Mouse (Mus musculus) adrenal gland, postnatal 4 days (tissue): ENCODE data around the gene Map10. TPM values are rescaled to one million over a fixed set of nuclear protein-coding genes. Genes with fewer than 3 reads are reported as not detected.

ENCODE experiments used
- DNase-seq, 2 experiments: peaks; one replicate each; pipeline ENCODE4 v3.0.0; 2021 to 2022; ENCODE audit warnings: low spot score in 2 of 2, mixed read lengths in 2 of 2
- total RNA-seq, 2 experiments: library from RNA; stranded (reverse); gene quantifications; 2 replicates each; pipeline ENCODE4 v1.2.3; 2021

Gene Map10
- total RNA-seq, 2 experiments from 2014 or later = 5.5 to 6.2 TPM

DNA sequence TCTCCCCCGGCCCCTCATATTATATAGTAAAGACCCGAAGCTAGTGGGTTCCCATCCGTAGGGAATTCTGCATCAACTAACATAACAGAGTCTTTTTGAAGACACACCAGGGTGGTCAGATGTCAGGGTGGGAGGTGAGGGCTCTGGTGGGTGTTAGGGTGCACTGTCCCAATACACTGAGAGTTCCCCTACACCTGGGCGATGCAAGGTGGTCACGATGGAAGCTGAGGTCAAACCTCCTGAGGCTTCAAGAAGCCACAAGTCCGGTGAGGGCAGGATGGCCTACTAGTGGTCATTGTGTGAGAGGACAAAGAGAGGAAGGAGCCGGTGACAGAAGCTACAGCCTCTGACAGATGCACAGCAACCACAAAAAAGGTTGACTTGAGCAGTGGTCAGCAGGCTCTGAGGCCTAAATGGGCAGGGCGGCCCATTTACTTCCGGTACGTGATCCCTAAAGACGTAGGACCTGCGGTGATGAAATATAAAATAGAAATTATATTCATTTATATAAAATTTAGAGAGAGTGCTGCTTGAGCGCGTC, 389 bp upstream of the Map10 start:
- no peak for DNase-seq

DNA sequence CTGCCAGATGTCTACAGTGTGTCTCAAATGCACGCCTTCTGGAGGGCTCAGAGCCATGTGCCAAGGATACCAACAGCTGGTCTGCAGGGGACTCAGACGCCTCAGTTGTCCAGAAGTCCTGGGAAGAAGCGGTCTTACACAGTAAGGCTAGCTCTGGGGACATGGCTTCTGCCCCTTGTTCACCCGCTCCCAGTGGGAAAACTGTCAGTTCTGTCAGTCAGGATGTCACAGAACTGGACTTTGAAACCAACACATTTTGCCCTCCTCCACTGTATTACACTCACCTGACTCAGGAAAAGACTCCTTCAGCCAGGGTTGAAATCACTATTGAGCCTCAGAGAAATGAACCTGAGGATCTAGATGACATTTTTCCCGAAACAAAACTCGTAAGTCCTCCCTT, 802 bp downstream of the Map10 start:
- no peak for DNase-seq

DNA sequence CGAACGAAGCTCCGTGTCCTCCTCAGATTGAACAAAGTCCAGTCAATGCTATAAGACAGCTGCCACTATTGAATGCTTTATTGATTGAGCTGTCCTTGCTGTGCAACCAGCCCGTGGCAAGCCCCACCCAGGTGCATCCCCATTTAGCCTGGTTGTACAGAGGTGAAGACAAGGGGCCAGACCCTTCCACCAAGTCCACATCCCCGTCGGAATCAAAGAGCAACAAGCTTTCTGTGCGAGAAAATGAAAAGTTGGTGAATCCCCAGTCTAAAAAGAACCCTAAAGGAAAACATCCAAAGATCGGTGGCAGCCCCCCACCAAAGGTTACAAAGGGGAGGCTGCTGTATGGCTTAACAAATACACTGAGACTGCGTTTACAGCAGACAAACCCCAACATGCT, 1.3 kb downstream of the Map10 start:
- DNase-seq = no peak

DNA sequence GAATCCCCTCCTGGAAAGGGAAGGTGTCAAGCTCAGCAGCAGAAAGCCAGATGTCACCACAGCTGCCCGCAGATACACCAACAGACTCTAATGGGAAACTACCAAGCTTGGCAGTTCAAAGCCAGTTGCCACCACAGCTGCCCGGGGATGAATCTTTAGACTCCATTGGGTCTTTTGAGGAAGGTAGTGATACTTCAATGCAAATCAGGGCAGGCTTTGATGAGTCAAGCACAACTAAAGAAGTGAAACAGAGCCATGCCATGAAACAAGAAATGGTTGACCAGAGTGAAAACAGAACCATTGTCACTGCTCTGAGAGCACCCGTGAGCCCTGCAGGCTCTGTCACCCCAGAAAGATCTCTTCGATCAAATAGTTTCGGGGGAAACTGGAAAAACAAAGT, 1.8 kb downstream of the Map10 start:
- DNase-seq = no peak

DNA sequence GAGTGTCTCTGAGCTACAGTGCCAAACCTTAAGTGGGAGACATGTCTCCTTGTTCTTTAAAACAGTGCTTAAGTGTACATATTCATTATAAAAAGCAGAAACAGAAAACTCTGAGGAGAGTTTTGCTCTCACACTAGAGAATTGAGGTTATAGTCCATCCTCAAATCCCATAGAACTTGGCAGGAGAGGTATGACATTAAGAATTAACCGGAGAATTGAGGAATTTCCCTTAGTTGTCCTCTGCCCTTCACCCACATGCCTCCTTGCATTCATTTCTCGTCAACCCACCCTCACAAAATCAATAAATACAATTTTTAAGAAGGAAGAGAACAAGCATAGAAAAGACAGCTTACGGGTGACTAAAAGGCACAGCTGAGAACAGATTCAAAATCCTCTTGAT, 6.2 kb downstream of the Map10 start:
- no peak for DNase-seq

DNA sequence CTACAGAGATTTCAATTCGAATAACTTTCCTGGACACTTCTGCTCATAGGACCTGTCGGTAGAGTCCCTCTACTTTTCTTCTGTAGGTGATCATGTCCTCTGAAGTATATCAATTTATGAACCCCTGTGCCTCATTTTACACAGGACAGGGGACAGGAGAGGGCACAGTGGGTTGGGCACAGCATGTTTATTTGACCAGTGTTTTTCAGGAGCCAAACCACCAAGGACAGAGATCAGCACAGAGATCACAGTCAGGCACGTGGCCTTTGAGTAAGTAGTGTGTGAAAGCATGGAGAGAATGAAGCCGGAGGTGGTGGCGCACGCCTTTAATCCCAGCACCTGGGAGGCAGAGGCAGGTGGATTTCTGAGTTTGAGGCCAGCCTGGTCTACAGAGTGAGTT, 7.9 kb downstream of the Map10 start:
- DNase-seq = no peak

DNA sequence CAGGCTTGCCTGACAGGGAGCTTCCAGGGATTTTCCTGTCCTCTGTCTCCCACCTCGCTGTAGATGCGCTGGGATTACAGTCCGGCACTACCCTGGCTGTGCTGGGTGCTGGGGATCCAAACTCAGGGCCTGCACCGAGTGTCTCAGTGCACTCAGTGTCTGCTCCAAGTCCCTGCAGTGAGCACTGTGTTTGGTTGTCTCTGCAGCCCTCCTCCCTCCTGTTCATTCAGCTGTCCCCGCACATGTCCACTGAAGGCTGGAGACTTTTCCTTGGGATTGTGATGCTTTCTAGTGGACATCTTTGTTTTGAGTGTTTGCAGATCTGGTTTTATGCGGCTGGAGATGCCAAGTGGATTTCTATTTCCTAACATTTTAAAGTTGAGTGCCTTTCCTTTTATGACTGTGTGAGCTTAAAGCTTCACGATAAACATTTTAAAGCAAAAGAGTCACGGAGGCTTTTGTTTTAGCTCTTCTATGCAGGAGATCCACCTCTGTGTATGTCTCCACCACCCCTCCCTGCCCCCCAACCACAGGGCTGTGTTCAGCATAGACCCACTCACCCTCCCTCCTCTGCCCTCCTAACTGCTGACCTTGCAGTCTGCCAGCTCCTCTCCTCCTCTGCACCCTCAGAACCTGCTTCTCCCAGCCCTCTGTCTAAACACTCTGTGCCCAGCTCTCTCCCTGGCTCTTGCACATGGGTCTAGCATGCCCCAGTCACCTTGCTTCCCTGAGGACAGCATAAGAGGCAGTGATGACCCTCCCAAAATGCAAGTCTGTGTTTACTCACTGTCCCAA, 9.4 kb downstream of the Map10 start:
- no peak for DNase-seq

DNA sequence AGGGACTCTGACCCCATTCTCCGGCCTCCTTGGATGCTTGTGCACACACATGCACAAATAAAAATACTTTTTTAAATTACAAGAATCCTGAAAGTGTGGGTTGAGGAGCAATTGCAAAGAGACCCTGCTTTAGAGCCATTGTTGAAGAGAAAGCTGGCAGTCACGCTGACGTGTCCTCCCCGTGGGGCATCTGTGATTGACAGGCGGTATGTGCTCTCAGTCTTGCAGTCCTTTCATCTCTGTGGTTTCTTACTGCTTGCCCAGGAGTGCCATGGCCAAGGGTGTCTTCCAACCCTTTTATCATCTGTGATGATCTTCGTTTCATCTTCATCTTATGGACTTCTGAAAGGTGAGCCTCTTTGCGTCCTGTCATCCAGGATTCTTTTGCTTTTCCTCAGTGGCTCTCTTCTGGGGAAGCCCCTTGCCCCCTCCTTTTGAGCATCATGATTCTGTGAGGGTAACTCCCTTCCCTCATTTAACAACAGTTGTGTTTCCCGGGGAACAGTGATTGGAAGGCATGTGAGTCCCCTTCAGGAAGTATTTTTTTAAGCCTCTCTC, 11.3 kb downstream of the Map10 start:
- no peak for DNase-seq

DNA sequence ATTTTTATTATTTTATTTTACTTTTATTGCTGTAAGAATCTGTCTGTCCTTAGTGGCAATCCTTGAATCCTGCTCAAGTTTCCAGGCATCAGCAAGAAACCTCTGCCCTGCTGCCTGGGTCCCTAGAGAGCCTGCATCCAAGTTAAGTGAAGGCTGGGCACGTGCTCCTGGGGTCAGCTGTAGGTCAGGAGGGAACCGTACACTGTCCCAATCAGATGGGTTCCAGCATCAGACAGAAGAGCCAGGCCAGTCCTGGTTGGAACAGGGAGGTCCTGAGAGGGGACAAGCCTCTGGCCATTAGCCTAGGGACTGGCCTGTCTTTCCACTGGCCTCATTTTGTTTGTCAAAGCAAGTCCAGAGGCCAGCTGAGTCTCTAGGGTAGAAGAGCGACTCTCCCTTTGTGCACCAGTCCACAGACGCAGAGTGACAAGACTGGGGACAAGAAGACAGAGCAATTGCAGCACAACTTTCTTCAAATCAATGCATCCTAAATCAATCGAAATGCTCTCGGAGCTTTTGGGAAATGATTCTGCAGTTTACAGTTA, 15.7 kb downstream of the Map10 start:
- DNase-seq = no peak

DNA sequence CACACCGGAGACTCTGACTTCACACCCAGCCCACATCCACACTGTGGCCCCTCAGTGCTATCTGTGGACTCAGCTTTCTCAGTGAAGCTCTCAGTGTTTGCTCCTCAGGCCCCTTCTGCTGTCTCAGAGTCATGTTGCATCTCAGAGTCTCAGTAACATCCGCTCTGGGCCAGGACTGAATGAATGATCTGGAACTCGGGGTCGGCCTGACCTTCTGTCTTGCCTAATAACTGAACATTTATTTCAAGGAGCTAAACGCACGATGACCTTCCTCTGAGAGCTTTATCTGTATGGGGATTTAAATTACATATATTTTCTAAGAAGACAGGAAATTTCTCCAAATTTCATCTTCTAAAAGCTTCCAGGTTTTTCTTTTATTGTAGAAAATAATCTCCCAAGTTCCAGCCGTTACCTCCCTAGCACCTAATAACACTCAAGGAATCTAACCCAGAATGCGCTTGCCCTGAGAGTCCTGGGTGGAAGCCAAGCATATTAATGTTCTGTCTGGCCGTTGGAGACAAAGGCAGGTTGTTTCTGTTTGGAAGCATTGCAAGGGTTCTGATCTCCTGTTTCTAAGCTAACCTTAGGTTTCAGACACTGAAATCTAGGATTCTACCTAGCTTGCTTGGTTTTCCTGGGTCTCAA, 16.7 kb downstream of the Map10 start:
- no peak for DNase-seq

DNA sequence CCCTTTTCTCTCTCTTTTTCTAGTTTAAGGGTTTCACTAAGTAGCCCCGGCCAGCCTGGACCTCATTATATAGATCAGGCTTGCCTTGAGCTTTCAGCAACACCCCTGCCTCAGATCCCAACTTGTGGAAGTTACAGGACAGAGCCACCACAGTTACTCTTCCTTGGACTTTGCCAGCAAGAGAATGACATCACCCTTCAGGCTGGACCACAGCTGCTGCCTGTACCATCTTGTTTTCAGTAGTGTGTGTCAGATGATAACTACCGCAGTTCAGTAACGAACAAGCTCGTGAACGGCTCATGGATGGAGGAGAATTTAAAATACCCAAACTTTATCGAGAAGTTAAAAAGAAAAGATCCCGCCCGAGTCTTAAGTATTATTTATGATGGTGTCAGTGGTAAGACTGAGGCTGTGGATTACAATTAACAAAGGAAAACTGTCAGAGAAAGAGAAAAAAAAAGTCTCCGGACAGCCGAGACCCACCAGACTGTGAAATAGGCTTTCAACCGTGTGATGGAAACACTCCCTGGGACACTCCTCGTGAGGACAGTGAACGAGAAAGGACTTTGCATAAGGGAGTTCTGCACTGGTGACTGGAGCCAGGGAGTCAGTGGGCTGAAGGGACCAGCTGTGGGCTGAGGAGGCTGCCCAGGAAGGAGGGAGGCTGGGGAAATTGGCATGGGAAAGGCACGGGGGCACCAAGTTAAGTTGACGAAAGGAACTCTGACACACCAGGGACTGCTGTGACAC, 20.7 kb downstream of the Map10 start:
- DNase-seq = no peak

DNA sequence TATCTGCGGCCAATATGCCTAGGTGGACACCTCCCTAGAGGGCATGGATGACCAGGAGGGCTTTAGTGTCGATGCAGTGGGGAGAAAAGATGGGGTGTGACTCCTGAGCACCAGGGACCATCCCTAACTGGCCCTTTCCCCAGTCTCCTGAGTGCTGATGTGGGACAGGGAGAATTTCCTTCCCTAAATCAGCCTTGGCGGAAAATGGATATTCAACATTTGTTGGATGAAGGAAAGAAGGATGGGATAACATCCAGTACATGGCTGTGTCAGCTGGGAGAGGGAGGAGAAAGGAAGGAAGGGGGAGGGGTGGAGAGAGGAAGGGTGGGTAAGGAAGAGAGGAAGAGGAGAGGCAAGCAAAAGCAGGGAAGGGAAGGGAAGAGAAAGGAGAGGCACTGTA, 21.3 kb downstream of the Map10 start:
- no peak for DNase-seq

DNA sequence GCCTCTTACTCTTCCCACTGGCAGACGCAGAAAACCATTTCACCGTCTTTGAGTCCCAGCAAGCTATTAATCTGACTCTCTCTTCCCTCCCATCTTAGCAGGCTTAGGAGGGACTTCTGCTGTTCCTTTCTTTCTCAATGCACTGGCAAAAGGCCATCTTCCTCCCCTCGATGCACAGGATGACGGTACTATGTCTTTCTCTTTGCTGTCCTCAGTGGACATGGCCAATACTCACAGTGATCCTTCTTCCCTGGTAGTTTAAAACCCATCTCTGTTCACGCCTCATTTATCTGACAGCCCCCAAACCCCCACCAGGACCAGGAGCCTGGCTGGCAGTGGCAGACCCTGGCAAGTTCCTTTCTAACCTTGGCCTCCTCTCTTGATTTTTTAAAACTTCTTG, 22.8 kb downstream of the Map10 start:
- no peak for DNase-seq

DNA sequence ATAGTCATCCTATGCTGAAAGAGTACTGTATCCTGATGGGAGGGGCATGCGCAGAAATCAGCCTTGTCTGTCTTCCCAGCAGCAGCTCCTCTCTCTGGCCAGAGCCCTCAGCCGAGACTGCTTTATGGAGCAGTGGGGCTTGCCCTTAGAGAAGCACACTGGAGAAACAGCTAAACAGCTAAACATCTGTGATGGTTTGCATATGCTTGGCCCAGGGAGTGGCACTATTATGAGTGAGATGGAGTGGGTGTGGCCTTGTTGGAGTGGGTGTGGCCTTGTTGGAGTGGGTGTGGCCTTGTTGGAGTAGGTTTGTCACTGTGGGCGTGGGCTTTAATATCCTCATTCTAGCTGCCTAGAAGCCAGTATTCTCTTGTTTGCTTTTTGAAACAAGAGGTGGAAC, 23.6 kb downstream of the Map10 start:
- DNase-seq = no peak

DNA sequence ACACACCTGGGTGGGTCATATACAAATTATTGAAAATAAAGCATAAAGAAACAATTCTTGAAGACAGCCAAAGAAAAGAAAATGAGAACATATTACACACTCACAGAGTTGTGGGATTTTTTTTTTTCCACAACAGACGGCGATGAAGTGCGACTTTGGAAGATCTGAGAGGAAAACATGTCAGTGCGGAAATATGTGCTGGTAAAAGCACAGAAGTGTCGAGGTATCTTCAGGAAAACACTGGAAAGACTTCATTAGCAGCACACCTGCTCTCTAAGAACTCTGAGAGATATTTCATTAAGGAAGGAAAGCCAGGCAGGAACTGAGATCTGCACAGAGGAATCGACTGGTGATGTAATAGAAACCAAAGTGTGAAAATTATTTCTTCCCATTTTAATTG, 26.3 kb downstream of the Map10 start:
- no peak for DNase-seq

DNA sequence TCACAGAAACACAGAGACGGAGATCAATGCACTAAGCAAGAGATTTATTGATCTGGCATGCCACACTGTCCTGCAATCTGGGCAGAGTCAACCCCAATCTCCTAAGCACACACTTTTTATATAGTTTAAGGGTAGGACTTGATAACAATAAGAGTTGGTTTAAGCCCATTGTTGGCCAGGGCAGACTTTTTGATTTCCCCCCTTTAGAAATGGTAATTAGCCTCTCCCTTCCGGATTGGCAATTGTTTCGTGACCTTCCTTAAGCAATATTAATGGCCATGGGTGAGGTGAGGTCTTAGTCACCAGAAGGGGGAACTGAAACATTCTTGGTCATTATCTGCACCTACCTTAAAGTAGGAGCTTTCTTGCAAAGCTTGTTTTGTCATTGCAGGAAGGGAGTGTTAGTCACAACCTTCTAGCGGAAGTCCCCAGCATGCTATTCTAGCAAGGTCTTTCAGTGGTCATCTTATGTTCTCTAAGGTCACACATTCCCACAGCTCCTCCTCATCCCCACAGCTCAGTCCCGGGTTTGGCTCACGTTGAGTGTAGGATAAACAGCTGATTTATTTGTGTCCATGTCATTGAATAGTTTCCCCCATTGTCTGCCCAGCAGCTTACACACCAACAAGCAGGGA, 29.9 kb downstream of the Map10 start:
- no peak for DNase-seq

DNA sequence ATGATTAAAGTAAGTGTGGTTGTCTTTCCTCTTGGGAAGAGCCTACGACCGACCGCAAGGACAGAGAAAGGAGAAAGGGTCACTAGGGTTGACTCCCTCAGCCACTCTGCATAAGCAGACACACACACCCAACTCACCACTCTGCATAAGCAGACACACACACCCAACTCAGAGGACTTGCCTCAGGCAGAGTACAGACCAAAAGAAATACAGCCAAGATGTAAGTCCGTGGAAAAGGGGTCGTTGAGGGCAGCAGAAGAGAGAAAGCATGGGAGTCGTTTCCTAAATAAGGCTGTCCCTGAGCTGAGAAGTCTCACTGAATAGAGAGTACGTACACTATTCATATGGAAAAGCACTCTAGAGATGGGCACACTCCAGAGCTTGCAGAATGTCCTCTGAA, 30.8 kb downstream of the Map10 start:
- no peak for DNase-seq

DNA sequence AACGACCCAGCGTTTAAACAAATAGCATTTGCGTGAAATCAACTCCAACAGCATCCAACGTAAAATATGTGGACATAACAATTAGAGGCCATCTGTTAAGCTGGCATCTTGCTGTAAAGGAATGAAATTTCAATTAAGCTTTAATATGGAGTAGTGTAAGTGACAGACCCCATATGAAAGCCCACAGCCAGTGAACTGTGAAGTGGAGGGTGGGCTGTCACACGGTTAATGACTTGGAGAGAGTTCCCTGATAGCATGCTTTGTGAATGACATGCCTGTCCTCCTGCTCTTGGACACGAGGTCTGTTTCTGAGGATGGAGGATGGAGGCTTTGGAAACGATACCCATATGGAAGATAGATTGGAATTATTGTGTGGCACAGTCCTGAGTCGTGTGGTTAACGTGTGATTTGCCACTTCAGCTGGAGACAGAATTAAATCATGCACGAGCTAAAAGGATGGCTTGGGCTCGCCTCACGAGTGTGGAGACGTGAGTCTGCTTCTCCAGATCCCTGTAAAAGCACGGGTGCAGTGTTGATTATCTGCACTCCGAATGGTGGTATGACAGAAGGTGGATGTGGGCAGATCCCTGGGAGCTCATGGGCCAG, 33.4 kb downstream of the Map10 start:
- DNase-seq = no peak

DNA sequence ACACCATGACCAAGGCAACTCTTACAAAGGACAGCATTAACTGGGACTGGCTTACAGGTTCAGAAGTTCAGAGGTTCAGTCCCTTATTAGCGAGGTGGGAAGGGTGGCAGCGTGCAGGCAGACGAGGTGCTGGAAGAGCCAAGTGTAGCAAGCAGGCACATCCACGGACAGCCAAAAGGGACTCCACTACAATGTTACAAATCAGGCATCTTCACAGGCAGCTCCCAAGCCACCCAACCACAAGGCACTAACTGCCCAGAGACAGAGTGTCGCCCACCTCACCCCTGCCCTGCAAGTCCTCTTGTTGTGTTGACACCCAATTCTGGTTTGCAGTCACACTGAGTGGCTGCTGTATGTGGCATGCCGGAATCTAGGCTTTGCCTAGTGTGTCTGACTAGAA, 34.8 kb downstream of the Map10 start:
- no peak for DNase-seq

DNA sequence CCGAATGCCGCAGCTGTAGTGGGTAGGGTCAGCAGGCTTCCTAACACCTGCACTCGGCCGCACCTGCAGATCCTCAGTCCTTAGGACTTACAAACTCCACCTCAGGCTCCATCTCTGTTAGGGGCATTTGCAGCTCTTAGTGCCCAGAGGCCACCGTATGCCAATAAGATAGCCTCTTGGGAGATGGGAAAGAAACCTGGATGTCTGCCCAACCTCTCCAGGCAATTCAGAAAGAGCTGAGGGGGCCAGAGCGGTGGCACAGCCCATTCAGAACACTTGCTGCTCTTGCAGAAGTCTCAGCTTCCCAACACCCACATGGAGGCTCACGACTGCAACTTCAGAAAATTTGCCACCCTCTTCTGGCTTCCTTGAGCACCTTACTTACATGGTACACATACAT, 36.2 kb downstream of the Map10 start:
- DNase-seq = no peak

DNA sequence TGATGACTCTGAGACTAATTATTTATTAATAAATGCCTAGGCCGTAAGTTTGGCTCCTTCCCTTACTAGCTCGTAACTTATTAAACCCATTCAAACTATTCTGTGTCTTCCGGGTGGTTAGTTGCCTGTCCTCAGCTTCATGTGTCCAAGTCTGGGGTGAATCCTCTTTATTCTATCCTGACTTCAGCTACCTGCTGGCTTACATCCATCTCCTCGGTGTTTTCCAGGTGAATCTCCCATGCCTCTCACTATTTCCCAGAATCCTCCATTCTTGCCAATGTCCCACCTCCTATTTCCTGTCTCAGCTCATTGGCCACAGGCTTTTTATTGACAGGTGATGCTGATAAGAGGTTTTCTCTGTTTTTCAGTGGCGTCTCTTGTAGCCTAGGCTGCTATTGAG, 39.6 kb downstream of the Map10 start:
- no peak for DNase-seq
